Mouse (Mus musculus): ENCODE measurements around the gene Bicc1. TPM values are rescaled to one million over a fixed set of nuclear protein-coding genes. Genes with fewer than 3 reads are reported as not detected.

Bicc1 gene
- total and polyA plus RNA-seq, 3 experiments = 0.16 TPM; not detected in 2

DNA sequence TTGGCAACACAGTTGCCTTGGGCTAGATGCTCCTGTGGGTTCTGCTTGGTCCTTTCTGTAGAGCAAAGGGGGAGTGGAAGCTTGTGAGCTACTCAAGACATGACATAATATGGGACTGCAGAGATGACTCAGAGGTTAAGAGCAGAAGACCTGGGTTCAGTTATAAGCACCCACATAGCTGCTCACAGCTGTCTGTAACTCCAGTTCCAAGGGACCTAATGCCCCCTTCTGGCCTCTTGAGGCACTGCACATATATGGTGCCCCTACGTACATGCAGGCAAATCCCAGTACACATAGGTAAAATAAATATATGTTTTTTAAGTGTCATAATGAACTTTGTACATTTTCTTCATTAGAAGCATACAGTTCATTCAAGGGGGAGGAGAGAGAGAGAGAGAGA, 11.9 kb upstream of the Bicc1 start:
- TF ChIP-seq GATA2 (IDR thresholded peaks at IDR 0.05; ENCODE audit: borderline replicate concordance, low read depth, low read length) = no peak
- TF ChIP-seq GATA1 (IDR thresholded peaks at IDR 0.05; ENCODE audit: borderline replicate concordance, low read length) = no peak
- TF ChIP-seq TAL1 (conservative IDR thresholded peaks at IDR 0.05; ENCODE audit: low read depth, low read length) = no peak
- no peak for TF ChIP-seq CTCF (IDR thresholded peaks at IDR 0.05; ENCODE audit: low read depth, low read length)
- TF ChIP-seq POLR2AphosphoS5 (IDR thresholded peaks at IDR 0.05; ENCODE audit: insufficient replicate concordance, low read depth, low read length) = no peak
- DNase-seq (ENCODE audit: low spot score) = no peak
- no peaks in the 10 kb centered on the region for H3K27me3 ChIP-seq (ENCODE audit: insufficient read depth, low read length)
- H3K36me3 ChIP-seq (replicated peaks) = no peaks in the 10 kb centered on the region
- no peak overlapping the region for H3K4me3 ChIP-seq (ENCODE audit: low read depth, low read length)
- ATAC-seq (ENCODE audit: extremely low read depth, insufficient number of reproducible peaks, low FRiP score, poor library complexity, severe bottlenecking) = no peak
- H3K4me1 ChIP-seq (ENCODE audit: insufficient read depth, low read depth, low read length) = no peaks in the 10 kb centered on the region
- H3K9me3 ChIP-seq (replicated peaks) = peaks cover 42% of the 10 kb centered on the region

DNA sequence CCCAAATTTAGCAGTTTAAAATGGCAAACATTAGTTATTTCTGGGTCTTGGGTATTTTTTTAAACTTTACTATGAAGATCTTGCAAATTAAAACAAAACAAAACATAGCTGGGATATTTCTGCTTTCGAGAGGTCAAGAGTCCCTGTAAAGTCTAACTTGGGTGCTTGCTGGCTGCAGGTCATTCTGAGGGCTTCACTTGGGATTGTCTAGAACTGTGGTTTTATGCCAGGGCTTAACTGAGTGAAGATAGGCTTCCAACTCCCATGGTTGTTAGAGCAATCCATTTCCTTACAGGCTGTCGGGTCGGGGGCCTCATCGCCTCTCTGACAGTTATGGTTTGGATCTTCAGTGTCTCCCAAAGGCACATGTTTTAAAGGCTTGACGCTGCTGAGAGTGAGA, 11.3 kb upstream of the Bicc1 start:
- no peak for TF ChIP-seq GATA2 (IDR thresholded peaks at IDR 0.05; ENCODE audit: borderline replicate concordance, low read depth, low read length)
- TF ChIP-seq GATA1 (IDR thresholded peaks at IDR 0.05; ENCODE audit: borderline replicate concordance, low read length) = no peak
- no peak for TF ChIP-seq TAL1 (conservative IDR thresholded peaks at IDR 0.05; ENCODE audit: low read depth, low read length)
- no peak for TF ChIP-seq CTCF (IDR thresholded peaks at IDR 0.05; ENCODE audit: low read depth, low read length)
- no peak for TF ChIP-seq POLR2AphosphoS5 (IDR thresholded peaks at IDR 0.05; ENCODE audit: insufficient replicate concordance, low read depth, low read length)
- Histone ChIP-seq H3K9me3 (replicated peaks) (peaks cover 42% of the 10 kb centered on the region), H3K4me3 (ENCODE audit: low read depth, low read length) (no peak overlapping the region), H3K36me3 (replicated peaks) (no peaks in the 10 kb centered on the region), H3K27me3 (ENCODE audit: insufficient read depth, low read length) (no peaks in the 10 kb centered on the region), H3K4me1 (ENCODE audit: insufficient read depth, low read depth, low read length) (no peaks in the 10 kb centered on the region)
- DNase-seq (ENCODE audit: low spot score) = no peak
- no peak for ATAC-seq (ENCODE audit: extremely low read depth, insufficient number of reproducible peaks, low FRiP score, poor library complexity, severe bottlenecking)

DNA sequence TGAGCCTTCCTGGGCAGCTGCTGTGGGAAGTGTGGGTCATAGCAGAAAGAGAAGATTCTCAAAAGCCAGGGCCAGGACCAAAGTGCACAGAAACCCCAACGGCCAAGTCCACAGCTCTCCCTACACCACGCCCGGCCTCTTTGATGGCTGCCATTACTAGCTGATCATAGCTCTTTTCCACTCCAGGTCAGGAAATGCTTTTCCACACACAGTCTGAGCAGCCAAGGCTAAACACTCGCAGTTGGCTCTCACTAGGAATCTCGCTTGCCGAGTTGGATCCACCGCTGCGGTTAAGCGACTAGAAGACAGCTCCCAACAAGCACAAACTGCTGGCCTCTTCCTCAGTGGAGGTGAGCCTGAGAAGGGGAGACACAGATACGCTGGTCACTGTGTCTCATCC, 10.3 kb upstream of the Bicc1 start:
- no peak for ATAC-seq (ENCODE audit: extremely low read depth, insufficient number of reproducible peaks, low FRiP score, poor library complexity, severe bottlenecking)
- TF ChIP-seq CTCF (IDR thresholded peaks at IDR 0.05; ENCODE audit: low read depth, low read length) (no peak), GATA2 (IDR thresholded peaks at IDR 0.05; ENCODE audit: borderline replicate concordance, low read depth, low read length) (no peak), POLR2AphosphoS5 (IDR thresholded peaks at IDR 0.05; ENCODE audit: insufficient replicate concordance, low read depth, low read length) (no peak), GATA1 (IDR thresholded peaks at IDR 0.05; ENCODE audit: borderline replicate concordance, low read length) (no peak), TAL1 (conservative IDR thresholded peaks at IDR 0.05; ENCODE audit: low read depth, low read length) (no peak)
- peaks cover 41% of the 10 kb centered on the region for H3K9me3 ChIP-seq (replicated peaks)

DNA sequence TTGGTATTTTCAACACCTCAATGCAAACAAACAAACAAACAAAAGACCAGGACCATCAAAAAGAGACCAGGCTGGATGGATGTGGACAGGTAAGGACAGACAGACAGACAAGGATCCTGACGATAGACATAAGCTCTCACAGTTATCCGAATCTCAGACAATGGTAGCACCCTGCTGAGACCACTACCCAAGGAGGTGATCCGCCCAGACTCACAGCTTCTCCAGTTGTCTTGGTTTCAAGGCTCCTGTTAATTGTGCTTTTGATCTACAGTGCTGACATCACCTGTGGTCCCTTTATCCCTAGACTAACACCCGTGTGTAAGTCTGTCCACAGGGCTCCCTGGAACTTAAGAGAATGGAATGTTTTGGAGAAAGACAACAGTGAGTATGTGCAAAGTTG, 9.7 kb upstream of the Bicc1 start:
- DNase-seq (ENCODE audit: low spot score) = no peak
- TF ChIP-seq GATA1 (IDR thresholded peaks at IDR 0.05; ENCODE audit: borderline replicate concordance, low read length) (no peak), GATA2 (IDR thresholded peaks at IDR 0.05; ENCODE audit: borderline replicate concordance, low read depth, low read length) (no peak), POLR2AphosphoS5 (IDR thresholded peaks at IDR 0.05; ENCODE audit: insufficient replicate concordance, low read depth, low read length) (no peak), CTCF (IDR thresholded peaks at IDR 0.05; ENCODE audit: low read depth, low read length) (no peak), TAL1 (conservative IDR thresholded peaks at IDR 0.05; ENCODE audit: low read depth, low read length) (no peak)

More for the DNA sequence above, 10.3 kb upstream of the Bicc1 start:
- Histone ChIP-seq H3K4me3 (ENCODE audit: low read depth, low read length) (no peak overlapping the region), H3K36me3 (replicated peaks) (no peaks in the 10 kb centered on the region), H3K27me3 (ENCODE audit: insufficient read depth, low read length) (no peaks in the 10 kb centered on the region), H3K4me1 (ENCODE audit: insufficient read depth, low read depth, low read length) (no peaks in the 10 kb centered on the region)
- DNase-seq (ENCODE audit: low spot score) = no peak

DNA sequence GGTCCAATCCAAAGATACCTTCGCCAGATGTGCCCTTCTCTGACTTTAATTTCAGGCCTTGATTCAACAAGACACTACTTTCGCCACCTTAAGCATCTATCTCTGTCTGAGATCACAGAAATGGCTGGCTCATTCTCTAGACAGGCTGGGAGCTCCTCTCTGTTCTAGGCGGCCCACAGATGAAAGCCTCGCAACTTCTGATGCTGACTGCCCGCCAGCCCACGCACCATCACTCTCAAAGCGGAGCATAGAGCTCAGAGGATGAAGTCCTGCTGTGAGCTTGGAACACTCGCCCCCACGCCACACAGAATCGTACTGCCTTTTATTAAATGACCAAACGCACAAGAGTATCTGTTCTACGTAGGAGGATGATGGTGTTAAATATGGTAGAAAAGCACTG, 949 bp upstream of the Bicc1 start:
- no peaks in the 10 kb centered on the region for H3K36me3 ChIP-seq (replicated peaks)
- DNase-seq (ENCODE audit: low spot score) (no peak), ATAC-seq (ENCODE audit: extremely low read depth, insufficient number of reproducible peaks, low FRiP score, poor library complexity, severe bottlenecking) (no peak)
- TF ChIP-seq POLR2AphosphoS5 (IDR thresholded peaks at IDR 0.05; ENCODE audit: insufficient replicate concordance, low read depth, low read length) (no peak), GATA2 (IDR thresholded peaks at IDR 0.05; ENCODE audit: borderline replicate concordance, low read depth, low read length) (no peak), CTCF (IDR thresholded peaks at IDR 0.05; ENCODE audit: low read depth, low read length) (no peak), TAL1 (conservative IDR thresholded peaks at IDR 0.05; ENCODE audit: low read depth, low read length) (no peak), GATA1 (IDR thresholded peaks at IDR 0.05; ENCODE audit: borderline replicate concordance, low read length) (no peak)
- no peak overlapping the region for H3K4me3 ChIP-seq (ENCODE audit: low read depth, low read length)
- no peaks in the 10 kb centered on the region for H3K27me3 ChIP-seq (ENCODE audit: insufficient read depth, low read length)
- peaks cover 60% of the 10 kb centered on the region for H3K9me3 ChIP-seq (replicated peaks)
- H3K4me1 ChIP-seq (ENCODE audit: insufficient read depth, low read depth, low read length) = no peaks in the 10 kb centered on the region

More for the DNA sequence above, 9.7 kb upstream of the Bicc1 start:
- Histone ChIP-seq H3K27me3 (ENCODE audit: insufficient read depth, low read length) (no peaks in the 10 kb centered on the region), H3K36me3 (replicated peaks) (no peaks in the 10 kb centered on the region), H3K4me1 (ENCODE audit: insufficient read depth, low read depth, low read length) (no peaks in the 10 kb centered on the region), H3K4me3 (ENCODE audit: low read depth, low read length) (no peak overlapping the region), H3K9me3 (replicated peaks) (peaks cover 43% of the 10 kb centered on the region)
- ATAC-seq (ENCODE audit: extremely low read depth, insufficient number of reproducible peaks, low FRiP score, poor library complexity, severe bottlenecking) = no peak

DNA sequence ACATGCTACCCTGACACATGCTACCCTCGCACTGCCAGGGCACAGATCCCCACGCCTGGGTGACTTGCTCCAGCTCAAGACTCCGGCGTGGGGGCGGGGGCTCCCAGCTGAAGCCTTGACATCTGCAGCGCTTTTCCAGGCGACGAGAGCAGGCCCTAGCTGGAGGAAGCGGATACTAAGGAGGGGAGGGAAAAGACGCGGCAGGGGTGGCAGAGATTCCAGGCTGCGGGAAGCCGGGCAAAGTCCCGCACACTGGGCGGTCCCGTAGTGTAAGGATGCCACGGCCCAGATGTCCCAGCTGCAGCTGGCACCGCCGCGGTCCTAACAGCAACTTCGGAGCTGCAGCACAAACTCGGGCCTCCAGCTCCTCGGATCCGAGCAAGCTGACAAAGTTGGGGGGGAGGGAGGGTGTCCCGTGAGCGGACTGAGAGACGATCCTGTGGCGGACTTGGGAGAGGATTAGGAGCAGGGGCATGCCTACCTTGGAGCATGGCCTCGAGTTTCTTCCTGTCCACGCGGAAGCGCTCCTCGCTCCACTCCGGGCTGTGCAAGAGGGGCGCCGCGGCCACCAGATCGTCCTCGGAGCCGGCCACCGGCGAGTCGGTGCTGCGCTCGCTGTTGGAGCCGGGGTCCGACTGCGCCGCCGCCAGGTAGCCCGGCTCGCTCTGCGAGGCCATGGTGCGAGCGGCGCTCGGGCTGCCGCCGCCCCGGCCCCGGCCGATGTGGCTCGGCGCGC, 392 bp downstream of the Bicc1 start:
- no peaks in the 10 kb centered on the region for H3K4me1 ChIP-seq (ENCODE audit: insufficient read depth, low read depth, low read length)
- DNase-seq (ENCODE audit: low spot score) (no peak), ATAC-seq (ENCODE audit: extremely low read depth, insufficient number of reproducible peaks, low FRiP score, poor library complexity, severe bottlenecking) (no peak)
- H3K4me3 ChIP-seq (ENCODE audit: low read depth, low read length) = peak overlapping the region; percentile 16; the same call in 1 of the 2 replicates
- peaks cover 52% of the 10 kb centered on the region for H3K9me3 ChIP-seq (replicated peaks)
- no peaks in the 10 kb centered on the region for H3K36me3 ChIP-seq (replicated peaks)
- TF ChIP-seq POLR2AphosphoS5 (IDR thresholded peaks at IDR 0.05; ENCODE audit: insufficient replicate concordance, low read depth, low read length) = no peak
- no peak for TF ChIP-seq GATA1 (IDR thresholded peaks at IDR 0.05; ENCODE audit: borderline replicate concordance, low read length)
- no peak for TF ChIP-seq TAL1 (conservative IDR thresholded peaks at IDR 0.05; ENCODE audit: low read depth, low read length)
- no peak for TF ChIP-seq CTCF (IDR thresholded peaks at IDR 0.05; ENCODE audit: low read depth, low read length)
- no peak for TF ChIP-seq GATA2 (IDR thresholded peaks at IDR 0.05; ENCODE audit: borderline replicate concordance, low read depth, low read length)
- H3K27me3 ChIP-seq (ENCODE audit: insufficient read depth, low read length) = no peaks in the 10 kb centered on the region

Data from G1E (cell line).